Mouse (Mus musculus): ENCODE measurements around the gene Mfsd2b. TPM values are rescaled to one million over a fixed set of nuclear protein-coding genes. Genes with fewer than 3 reads are reported as not detected.

Mfsd2b gene
- 1 to 10 TPM in 1 of 2 experiments, under 1 TPM in 1; 0.60 to 1.3 TPM for polyA plus RNA-seq (2017; shearing (Covaris generic))

GRCm38 (mm10) chr12:4874161-4874927 is at the start of gene Mfsd2b:
Gene Mfsd2b (minus strand): TSS chr12:4874359.

DNA sequence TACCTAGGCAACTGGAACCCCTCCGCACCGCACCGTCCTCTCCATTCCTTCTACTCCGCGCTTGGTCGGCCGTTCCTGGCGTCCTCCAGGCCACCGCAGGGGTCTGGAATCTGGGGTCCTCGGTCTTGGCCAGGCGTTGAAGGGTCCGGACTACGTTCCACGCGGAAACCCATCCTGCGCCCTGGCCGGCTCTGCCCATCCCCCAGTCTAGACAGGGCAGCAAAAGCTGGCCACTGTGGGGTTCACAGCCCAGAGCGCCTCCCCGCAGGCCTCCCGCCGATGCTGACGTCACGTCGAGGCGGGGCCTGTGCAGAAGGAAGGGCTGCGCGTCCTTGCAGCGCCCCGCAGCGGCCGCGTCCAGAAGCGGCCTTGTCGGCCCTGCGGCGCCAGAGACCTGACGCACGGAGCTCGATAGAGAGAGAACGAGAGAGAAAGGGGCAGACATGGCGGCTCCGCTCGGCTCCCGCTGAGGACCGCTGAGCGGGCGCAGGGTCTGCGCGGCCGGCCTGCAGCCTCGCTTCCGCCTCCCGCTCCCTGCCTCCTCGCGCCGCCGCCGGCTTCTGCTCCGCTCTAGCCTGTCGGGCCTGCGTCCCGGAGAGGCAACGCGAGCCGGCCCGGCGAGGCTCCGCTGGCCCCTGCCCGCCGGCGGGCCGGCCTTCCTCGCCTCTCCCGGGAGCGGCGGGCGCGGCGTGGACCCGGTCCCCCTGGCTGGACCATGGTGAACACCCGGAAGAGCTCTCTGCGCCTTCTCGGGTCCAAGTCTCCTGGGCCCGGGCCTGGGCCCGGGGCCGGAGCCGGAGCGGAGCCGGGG is 43.0 kb upstream of the Mfsd2b start, which contains the start of gene Atad2b:
Atad2b (plus strand) TSS at position 360 of the 811 bp plus-strand sequence.

GRCm38 (mm10) chr12:4906951-4907906 is 33.1 kb upstream of the Mfsd2b start, which contains the start of gene Ubxn2a:
Gene Ubxn2a (minus strand): TSS chr12:4907705.

DNA sequence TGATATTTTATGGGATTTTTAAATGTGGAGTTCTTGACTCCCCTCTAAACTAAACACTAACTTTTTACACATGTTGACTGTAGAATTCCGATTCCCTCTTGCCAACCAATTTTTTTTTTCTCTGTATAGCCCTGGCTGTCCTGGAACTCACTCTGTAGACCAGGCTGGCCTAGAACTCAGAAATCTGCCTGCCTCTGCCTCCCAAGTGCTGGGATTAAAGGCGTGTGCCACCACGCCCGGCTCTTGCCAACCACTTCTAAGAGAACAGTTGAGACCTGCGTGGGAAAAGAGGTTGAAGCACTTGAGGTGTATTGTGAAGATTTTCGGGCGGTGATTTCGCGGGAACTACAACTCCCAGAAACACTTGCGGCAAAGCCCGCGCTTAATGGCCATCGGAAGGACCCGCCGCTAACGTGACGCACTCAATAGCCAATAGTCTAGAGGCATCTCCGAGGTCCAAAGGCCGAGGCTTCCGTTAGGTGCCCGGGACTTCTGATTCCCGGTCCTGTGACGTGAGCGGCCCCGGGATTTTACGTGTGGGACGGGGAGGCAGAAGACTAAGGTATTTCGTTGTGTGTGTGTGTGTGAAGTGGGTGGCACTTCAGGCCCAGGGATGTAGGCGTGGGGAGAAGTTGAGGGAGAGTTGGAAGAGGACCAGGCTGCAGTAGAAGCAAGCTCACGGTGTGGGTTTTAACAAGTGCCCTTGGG is 31.1 kb downstream of the Mfsd2b start, which contains the start of gene Wdcp:
Wdcp (plus strand) TSS at position 414 of the 708 bp plus-strand sequence.

GRCm38 (mm10) chr12:4841392-4841887 is 32.7 kb downstream of the Mfsd2b start, which contains the start of gene Fkbp1b:
Gene Fkbp1b (minus strand): TSS chr12:4841591.

DNA sequence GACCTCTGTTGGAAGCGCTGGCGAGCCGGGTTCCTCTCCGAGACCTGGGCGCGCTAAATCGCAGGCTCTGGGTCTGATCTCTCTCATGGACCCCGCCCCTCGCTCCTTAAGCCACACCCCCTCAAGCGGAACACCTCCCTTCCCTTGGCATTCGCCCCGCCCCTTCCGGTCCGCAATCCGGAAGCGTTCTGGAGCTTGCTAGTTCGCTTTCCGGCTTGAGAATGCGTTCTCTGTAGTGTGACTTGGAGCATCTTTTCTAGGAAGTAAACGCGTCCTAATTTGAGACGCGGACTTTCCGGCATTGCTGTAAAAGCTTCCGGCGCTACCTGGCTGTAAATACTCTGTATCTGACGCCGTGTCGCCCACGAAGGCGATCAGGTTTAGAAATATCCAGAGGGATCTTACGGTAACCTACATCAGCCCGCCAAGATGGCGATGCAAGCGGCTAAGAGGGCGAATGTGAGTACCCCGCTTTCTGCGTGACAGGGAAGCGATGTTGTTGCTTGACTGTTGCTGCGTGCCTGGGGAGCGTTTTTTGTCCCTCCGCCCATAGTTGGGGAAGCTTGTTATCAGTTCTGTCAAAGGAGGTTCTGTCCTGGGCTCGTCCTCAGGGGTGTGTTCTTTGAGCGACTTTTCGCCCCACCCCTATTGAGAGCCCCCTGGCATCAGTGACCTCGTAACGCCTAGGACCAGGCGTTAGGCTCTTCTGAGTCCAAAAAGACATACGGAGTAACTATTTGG is 56.6 kb downstream of the Mfsd2b start, which contains the start of gene Sf3b6:
Sf3b6 (plus strand) TSS at position 184 of the 741 bp plus-strand sequence.

Other genes starting within 250 kb of the Mfsd2b start
- gene Fam228a, start 135.9 kb downstream of the Mfsd2b start, polyA plus RNA-seq (2017; shearing (Covaris generic)): under 1 TPM; 0.25 to 0.94 TPM
- under 1 TPM in 1 of 2 experiments, not detected in 1; 0.25 TPM for gene Pfn4, start 105.3 kb downstream of the Mfsd2b start, polyA plus RNA-seq (2017; shearing (Covaris generic))
- 1 to 10 TPM in 1 of 2 experiments, under 1 TPM in 1; 0.43 to 1.0 TPM for gene Fam228b, start 105.1 kb downstream of the Mfsd2b start, polyA plus RNA-seq (2017; shearing (Covaris generic))
- gene Sf3b6, start 56.8 kb downstream of the Mfsd2b start, polyA plus RNA-seq (2017; shearing (Covaris generic)): 100 to 1,000 TPM; 373 to 386 TPM
- gene Fkbp1b, start 32.8 kb downstream of the Mfsd2b start, polyA plus RNA-seq (2017; shearing (Covaris generic)): not detected
- gene Wdcp, start 31.1 kb downstream of the Mfsd2b start, polyA plus RNA-seq (2017; shearing (Covaris generic)): 10 to 100 TPM in 1 of 2 experiments, 1 to 10 TPM in 1; 7.4 to 19.2 TPM
- 10 to 100 TPM; 34.2 to 39.2 TPM for gene Ubxn2a, start 33.3 kb upstream of the Mfsd2b start, polyA plus RNA-seq (2017; shearing (Covaris generic))
- 10 to 100 TPM; 46.1 to 58.1 TPM for gene Atad2b, start 43.0 kb upstream of the Mfsd2b start, polyA plus RNA-seq (2017; shearing (Covaris generic))